Mouse (Mus musculus) kidney, adult 2 months (tissue): Measurements from ENCODE around the gene Carmil2. TPM values are rescaled to one million over a fixed set of nuclear protein-coding genes. Genes with fewer than 3 reads are reported as not detected.

Source experiments
- DNase-seq: peaks from one replicate; pipeline ENCODE4 v3.0.0; 2021
- H3K27ac ChIP-seq: fragments of 200-500 bp; 2 replicates; pipeline ENCODE4 v1.5.1; 2012; ENCODE audit warnings: low read depth, low read length, control low read depth, inconsistent platforms; ENCODE audit not compliant: insufficient read depth
- H3K27me3 ChIP-seq: fragments of 200-500 bp; replicated peaks from 2 replicates; pipeline ENCODE4 v1.6.1; 2012; ENCODE audit warnings: mild to moderate bottlenecking, moderate library complexity, low read length, inconsistent platforms; ENCODE audit not compliant: control insufficient read depth, insufficient read depth
- H3K36me3 ChIP-seq: fragments of 200-500 bp; 2 replicates; pipeline ENCODE4 v1.6.1; 2012; ENCODE audit warnings: mild to moderate bottlenecking, moderate library complexity, low read length, inconsistent platforms; ENCODE audit not compliant: control insufficient read depth, insufficient read depth
- H3K4me1 ChIP-seq: fragments of 200-500 bp; 2 replicates; pipeline ENCODE4 v1.6.1; 2011; ENCODE audit warnings: low read length; ENCODE audit not compliant: control insufficient read depth, insufficient read depth
- H3K4me3 ChIP-seq: fragments of 200-500 bp; 2 replicates; pipeline ENCODE4 v1.5.1; 2011; ENCODE audit warnings: mild to moderate bottlenecking, low read depth, low read length, control low read depth; ENCODE audit not compliant: insufficient read depth
- CTCF ChIP-seq: fragments of 200-500 bp; conservative IDR thresholded peaks from 2 replicates; pipeline ENCODE4 v1.5.1; 2011; ENCODE audit warnings: low read depth, mild to moderate bottlenecking, control low read depth, low read length, moderate library complexity, mixed read lengths; ENCODE audit not compliant: insufficient read depth, insufficient read length
- POLR2A ChIP-seq: fragments of 200-500 bp; IDR thresholded peaks from one replicate; pipeline ENCODE4 v1.6.1; 2011; ENCODE audit warnings: low read depth, low read length, control low read depth
- WGBS: fragments of 180-500 bp; shearing (Covaris S2); methylation state at CpG from one replicate; pipeline ENCODE4 v1.1.7; 2018; 5-methylcytosine and 5-hydroxymethylcytosine counted together
- polyA plus RNA-seq: library from polyadenylated mRNA; depleted of rRNA; stranded (reverse); fragments of >200 nt; gene quantifications from 2 replicates; pipeline ENCODE4 v1.2.3, GENCODE M21; 2012; rRNA removed

Gene Carmil2
- 0.88 and 2.7 TPM in 2 replicates for polyA plus RNA-seq

GRCm38 (mm10) chr8:105685796-105686308 is at the start of gene Carmil2:
Carmil2 (plus strand) TSS chr8:105686274.
- peak; percentile 56 for DNase-seq
- H3K36me3 ChIP-seq, result no peaks in the 10 kb centered on the region
- H3K4me1 ChIP-seq, result no peaks in the 10 kb centered on the region
- WGBS, result 10% methylated on average over 25 of the region's 26 CpGs
- TF ChIP-seq POLR2A, result no peak
- peak; percentile 79 for TF ChIP-seq CTCF
- H3K4me3 ChIP-seq, result no peak within 1 kb of the TSS
- H3K27ac ChIP-seq, result no peak within 1 kb of the TSS
- no peaks in the 10 kb centered on the region for H3K27me3 ChIP-seq

GRCm38 (mm10) chr8:105636963-105637510 is 49.0 kb upstream of the Carmil2 start, which contains the start of gene Agrp:
Agrp (minus strand) TSS chr8:105637393.
- no peaks in the 10 kb centered on the region for H3K27me3 ChIP-seq
- H3K4me3 ChIP-seq, result peak within 1 kb of the TSS; percentile 88
- TF ChIP-seq POLR2A (no peak), CTCF (no peak)
- peaks cover 7% of the 10 kb centered on the region; the same call in 1 of the 2 replicates for H3K4me1 ChIP-seq
- DNase-seq, result no peak
- under 1% methylated on average over 60 of the region's 63 CpGs for WGBS
- peak within 1 kb of the TSS; percentile 96 for H3K27ac ChIP-seq
- no peaks in the 10 kb centered on the region for H3K36me3 ChIP-seq

- Histone ChIP-seq H3K27ac (peak overlapping the region; percentile 96), H3K4me1 (peaks cover 7% of the 10 kb centered on the region; the same call in 1 of the 2 replicates), H3K4me3 (peak overlapping the region; percentile 88), H3K36me3 (no peaks in the 10 kb centered on the region), H3K27me3 (no peaks in the 10 kb centered on the region)
- WGBS, result under 1% methylated on average over 11 of the region's 11 CpGs
- TF ChIP-seq CTCF (no peak), POLR2A (no peak)
- DNase-seq, result peak; percentile 17
Observed at GRCm38 (mm10) chr8:105637601-105638041, 48.5 kb upstream of the Carmil2 start.

- 78% methylated on average over 4 of the region's 4 CpGs for WGBS
- DNase-seq, result no peak
- Histone ChIP-seq H3K27me3 (no peaks in the 10 kb centered on the region), H3K4me3 (no peak overlapping the region), H3K27ac (no peak overlapping the region), H3K4me1 (peaks cover 7% of the 10 kb centered on the region; the same call in 1 of the 2 replicates), H3K36me3 (no peaks in the 10 kb centered on the region)
- TF ChIP-seq CTCF (no peak), POLR2A (no peak)
Observed at GRCm38 (mm10) chr8:105638510-105638909, 47.6 kb upstream of the Carmil2 start.

GRCm38 (mm10) chr8:105639835-105640234 is 46.2 kb upstream of the Carmil2 start:
- no peaks in the 10 kb centered on the region for H3K27me3 ChIP-seq
- WGBS, result 45% methylated on average over 1 of the region's 1 CpGs
- H3K4me1 ChIP-seq, result peaks cover 7% of the 10 kb centered on the region; the same call in 1 of the 2 replicates
- DNase-seq, result no peak
- no peaks in the 10 kb centered on the region for H3K36me3 ChIP-seq
- H3K4me3 ChIP-seq, result no peak overlapping the region
- no peak overlapping the region for H3K27ac ChIP-seq
- TF ChIP-seq CTCF (no peak), POLR2A (no peak)

- 35% methylated on average over 2 of the region's 2 CpGs for WGBS
- no peaks in the 10 kb centered on the region for H3K27me3 ChIP-seq
- H3K4me1 ChIP-seq, result peaks cover 7% of the 10 kb centered on the region; the same call in 1 of the 2 replicates
- DNase-seq, result peak; percentile 44
- H3K36me3 ChIP-seq, result no peaks in the 10 kb centered on the region
- H3K4me3 ChIP-seq, result no peak overlapping the region
- TF ChIP-seq CTCF (no peak), POLR2A (no peak)
- H3K27ac ChIP-seq, result no peak overlapping the region
Observed at GRCm38 (mm10) chr8:105640511-105640910, 45.6 kb upstream of the Carmil2 start.

GRCm38 (mm10) chr8:105645205-105645604 is 40.9 kb upstream of the Carmil2 start:
- H3K27me3 ChIP-seq, result no peaks in the 10 kb centered on the region
- H3K4me3 ChIP-seq, result no peak overlapping the region
- 92% methylated on average over 1 of the region's 1 CpGs for WGBS
- no peak overlapping the region for H3K27ac ChIP-seq
- peaks cover 9% of the 10 kb centered on the region; the same call in 1 of the 2 replicates for H3K4me1 ChIP-seq
- DNase-seq, result no peak
- TF ChIP-seq CTCF (no peak), POLR2A (no peak)
- H3K36me3 ChIP-seq, result no peaks in the 10 kb centered on the region; the same call in 1 of the 2 replicates
